Mouse (Mus musculus): ENCODE results near the gene Olfr469. TPM values are rescaled to one million over a fixed set of nuclear protein-coding genes. Genes with fewer than 3 reads are reported as not detected.
A peak's percentile ranks its signal among the peaks of the same experiment; 100 is the strongest.
"Not testable (repeated sequence)": the region's sequence is repeated elsewhere in the genome, so short reads cannot be mapped to it uniquely, and the experiment has no call there.

The Olfr469 gene
- not detected in 2 replicates for polyA plus RNA-seq (2016; fragmentation: Nextera tagmentation; extraction: Ambion mirVana)

DNA sequence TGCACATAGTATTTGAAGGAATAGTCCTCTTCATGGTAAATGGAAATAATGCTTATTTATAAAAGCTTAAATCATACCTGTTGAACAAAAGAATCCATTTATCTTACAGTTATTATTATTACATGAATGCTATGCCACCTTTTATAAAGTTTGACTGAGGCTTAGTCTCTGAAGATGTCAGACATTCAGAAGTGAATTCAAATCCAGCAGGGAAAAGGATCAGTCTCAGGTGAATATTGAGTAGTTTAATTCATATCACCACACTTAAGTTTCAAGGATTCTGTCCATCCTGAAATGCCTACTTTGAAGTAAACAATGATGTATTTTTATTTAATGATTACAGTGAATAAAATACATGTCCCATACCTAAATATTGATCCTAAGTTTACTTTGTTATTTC lies at the start of gene Olfr469:
Gene Olfr469 (minus strand): TSS at position 101 of the 400 bp plus-strand sequence.
- not testable (repeated sequence) for H3K27ac ChIP-seq (replicated peaks); H3K4me1 ChIP-seq; H3K4me3 ChIP-seq; H3K27me3 ChIP-seq (replicated peaks; ENCODE audit: low read depth, poor library complexity, severe bottlenecking); DNase-seq (ENCODE audit: low spot score); H3K36me3 ChIP-seq (replicated peaks); H3K9me3 ChIP-seq

DNA sequence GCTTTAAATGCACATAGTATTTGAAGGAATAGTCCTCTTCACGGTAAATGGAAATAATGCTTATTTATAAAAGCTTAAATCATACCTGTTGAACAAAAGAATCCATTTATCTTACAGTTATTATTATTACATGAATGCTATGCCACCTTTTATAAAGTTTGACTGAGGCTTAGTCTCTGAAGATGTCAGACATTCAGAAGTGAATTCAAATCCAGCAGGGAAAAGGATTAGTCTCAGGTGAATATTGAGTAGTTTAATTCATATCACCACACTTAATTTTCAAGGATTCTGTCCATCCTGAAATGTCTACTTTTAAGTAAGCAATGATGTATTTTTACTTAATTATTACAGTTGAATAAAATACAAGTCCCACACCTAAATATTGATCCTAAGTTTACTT lies 22.0 kb upstream of the Olfr469 start, which contains the start of gene Olfr470:
Gene Olfr470 (minus strand): TSS at position 101 of the 400 bp plus-strand sequence.
- H3K36me3 ChIP-seq (replicated peaks); H3K27ac ChIP-seq (replicated peaks); H3K27me3 ChIP-seq (replicated peaks; ENCODE audit: low read depth, poor library complexity, severe bottlenecking); DNase-seq (ENCODE audit: low spot score); H3K9me3 ChIP-seq; H3K4me3 ChIP-seq; H3K4me1 ChIP-seq: not testable (repeated sequence)
- WGBS, result 81% methylated on average over 1 of the region's 1 CpGs

GRCm38 (mm10) chr7:107841719-107842118 lies 16.4 kb upstream of the Olfr469 start:
- 74% methylated on average over 1 of the region's 1 CpGs for WGBS
- no peaks in the 10 kb centered on the region for H3K36me3 ChIP-seq (replicated peaks)
- H3K4me3 ChIP-seq, result no peak overlapping the region
- no peaks in the 10 kb centered on the region for H3K9me3 ChIP-seq
- DNase-seq (ENCODE audit: low spot score), result no peak
- H3K27me3 ChIP-seq (replicated peaks; ENCODE audit: low read depth, poor library complexity, severe bottlenecking), result no peaks in the 10 kb centered on the region
- no peaks in the 10 kb centered on the region for H3K4me1 ChIP-seq
- no peak overlapping the region for H3K27ac ChIP-seq (replicated peaks)

GRCm38 (mm10) chr7:107823867-107824266 lies 1.5 kb downstream of the Olfr469 start:
- H3K4me1 ChIP-seq; DNase-seq (ENCODE audit: low spot score); H3K36me3 ChIP-seq (replicated peaks); H3K9me3 ChIP-seq; H3K4me3 ChIP-seq; H3K27ac ChIP-seq (replicated peaks); H3K27me3 ChIP-seq (replicated peaks; ENCODE audit: low read depth, poor library complexity, severe bottlenecking): not testable (repeated sequence)
- WGBS, result 73% methylated on average over 2 of the region's 2 CpGs

DNA sequence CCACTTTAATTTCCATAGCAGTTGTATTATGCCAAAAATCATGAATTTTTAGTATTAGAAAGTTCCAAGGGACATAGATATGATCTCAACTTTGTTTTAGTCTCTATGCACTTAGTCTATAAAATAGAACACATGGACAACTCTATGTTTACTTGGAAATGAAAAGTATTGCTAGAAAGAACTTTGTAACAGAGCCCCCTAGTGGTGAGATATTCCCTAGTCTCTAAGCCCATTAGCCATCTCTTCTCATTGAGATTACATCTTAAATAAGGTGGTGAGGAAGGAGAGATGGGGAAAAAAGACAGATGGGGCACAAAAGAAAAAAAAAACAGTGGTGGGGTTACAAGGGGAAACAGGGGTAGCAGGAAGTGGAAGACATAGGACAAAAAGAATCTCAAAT lies 5.9 kb downstream of the Olfr469 start:
- H3K27ac ChIP-seq (replicated peaks), result no peak overlapping the region
- H3K36me3 ChIP-seq (replicated peaks), result no peaks in the 10 kb centered on the region
- H3K4me3 ChIP-seq, result no peak overlapping the region
- H3K27me3 ChIP-seq (replicated peaks; ENCODE audit: low read depth, poor library complexity, severe bottlenecking), result no peaks in the 10 kb centered on the region
- H3K9me3 ChIP-seq, result no peaks in the 10 kb centered on the region
- DNase-seq (ENCODE audit: low spot score), result no peak
- no peaks in the 10 kb centered on the region for H3K4me1 ChIP-seq

DNA sequence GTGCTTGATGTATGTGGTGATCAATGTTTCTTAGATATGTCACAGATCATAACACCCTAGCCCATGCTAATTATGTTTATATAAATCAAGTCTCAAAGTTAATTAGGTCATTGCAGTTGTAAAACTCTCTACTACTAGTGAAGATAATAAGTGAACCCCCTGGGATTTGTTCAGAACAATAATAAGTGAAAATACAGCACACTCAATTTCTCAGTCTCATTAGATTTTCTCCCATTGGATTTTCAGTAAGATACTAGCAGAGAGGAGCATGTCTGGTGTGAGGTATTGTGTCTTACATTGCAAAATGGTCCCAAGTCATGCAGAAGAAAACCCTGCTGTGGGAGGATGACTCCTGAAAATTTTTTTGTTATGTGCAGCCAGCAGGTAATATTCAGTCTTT lies 13.4 kb downstream of the Olfr469 start, which contains the start of gene Olfr467:
Gene Olfr467 (plus strand): TSS at position 301 of the 400 bp plus-strand sequence.
- Histone ChIP-seq H3K4me3 (no peak within 1 kb of the TSS), H3K4me1 (no peaks in the 10 kb centered on the region), H3K9me3 (0 out of 2 replicates have a peak, but pooled peaks cover 2% of the 10 kb centered on the region), H3K36me3 (replicated peaks) (no peaks in the 10 kb centered on the region), H3K27ac (replicated peaks) (no peak within 1 kb of the TSS), H3K27me3 (replicated peaks; ENCODE audit: low read depth, poor library complexity, severe bottlenecking) (no peaks in the 10 kb centered on the region)
- DNase-seq (ENCODE audit: low spot score), result no peak

DNA sequence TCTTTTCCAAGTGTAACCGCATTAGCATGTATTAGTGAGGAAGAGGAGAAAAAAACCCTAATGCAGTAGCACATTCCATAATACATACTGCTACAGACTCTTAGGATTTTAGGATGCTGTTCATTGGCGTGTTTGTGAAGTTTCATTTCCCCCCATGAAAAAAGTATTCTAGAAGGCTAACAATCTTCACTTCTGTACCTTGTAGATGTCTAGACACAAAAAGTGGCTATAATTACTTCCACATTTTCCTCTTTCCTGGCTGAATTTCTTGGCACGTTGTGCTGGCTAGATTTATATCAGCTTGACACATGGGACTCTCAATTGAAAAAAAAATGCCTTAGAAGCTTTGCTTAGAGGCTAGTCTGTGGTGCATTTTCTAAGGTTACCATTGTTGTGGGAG lies 23.2 kb downstream of the Olfr469 start:
- H3K4me1 ChIP-seq, result no peaks in the 10 kb centered on the region; the same call in 1 of the 2 replicates
- DNase-seq (ENCODE audit: low spot score), result no peak
- H3K4me3 ChIP-seq, result no peak overlapping the region
- H3K36me3 ChIP-seq (replicated peaks), result no peaks in the 10 kb centered on the region
- WGBS, result 63% methylated on average over 3 of the region's 3 CpGs
- H3K9me3 ChIP-seq, result 0 out of 2 replicates have a peak, but pooled peaks cover 6% of the 10 kb centered on the region
- H3K27ac ChIP-seq (replicated peaks), result no peak overlapping the region
- no peaks in the 10 kb centered on the region for H3K27me3 ChIP-seq (replicated peaks; ENCODE audit: low read depth, poor library complexity, severe bottlenecking)

- H3K27ac ChIP-seq (replicated peaks), result no peak within 1 kb of the TSS
- no peaks in the 10 kb centered on the region for H3K36me3 ChIP-seq (replicated peaks)
- 89% methylated on average over 2 of the region's 2 CpGs for WGBS
- 0 out of 2 replicates have a peak, but pooled peaks cover 6% of the 10 kb centered on the region for H3K9me3 ChIP-seq
- no peak within 1 kb of the TSS for H3K4me3 ChIP-seq
- H3K27me3 ChIP-seq (replicated peaks; ENCODE audit: low read depth, poor library complexity, severe bottlenecking), result no peaks in the 10 kb centered on the region
- H3K4me1 ChIP-seq, result no peaks in the 10 kb centered on the region; the same call in 1 of the 2 replicates
- DNase-seq (ENCODE audit: low spot score), result no peak
Measured at GRCm38 (mm10) chr7:107801108-107801507, 24.2 kb downstream of the Olfr469 start, which contains the start of gene Ovch2. TSS of gene Ovch2 (minus strand) at chr7:107801208.

DNA sequence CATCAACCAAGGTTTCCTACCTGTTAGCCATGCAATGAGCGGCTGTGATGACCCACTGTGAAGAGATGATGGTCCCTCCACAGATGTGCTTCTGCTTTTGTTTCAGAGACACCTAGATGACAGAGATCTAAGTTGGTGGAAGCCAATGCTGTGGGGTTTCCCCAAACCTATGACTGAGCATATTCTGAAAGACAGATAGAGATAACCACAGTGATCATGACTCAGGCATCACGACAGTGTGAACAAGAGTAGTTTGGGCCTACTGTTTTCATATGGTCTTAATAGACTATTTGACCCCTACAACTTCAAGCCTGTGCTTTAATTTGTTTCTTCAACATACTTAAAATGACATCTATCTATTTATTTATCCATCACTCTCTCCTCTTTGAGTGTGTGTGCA lies 28.8 kb downstream of the Olfr469 start:
- no peak for DNase-seq (ENCODE audit: low spot score)
- no peaks in the 10 kb centered on the region for H3K4me1 ChIP-seq
- no peak overlapping the region for H3K4me3 ChIP-seq
- 85% methylated on average over 2 of the region's 2 CpGs for WGBS
- H3K27me3 ChIP-seq (replicated peaks; ENCODE audit: low read depth, poor library complexity, severe bottlenecking), result no peaks in the 10 kb centered on the region
- H3K27ac ChIP-seq (replicated peaks), result no peak overlapping the region
- no peaks in the 10 kb centered on the region for H3K36me3 ChIP-seq (replicated peaks)
- H3K9me3 ChIP-seq, result no peaks in the 10 kb centered on the region

DNA sequence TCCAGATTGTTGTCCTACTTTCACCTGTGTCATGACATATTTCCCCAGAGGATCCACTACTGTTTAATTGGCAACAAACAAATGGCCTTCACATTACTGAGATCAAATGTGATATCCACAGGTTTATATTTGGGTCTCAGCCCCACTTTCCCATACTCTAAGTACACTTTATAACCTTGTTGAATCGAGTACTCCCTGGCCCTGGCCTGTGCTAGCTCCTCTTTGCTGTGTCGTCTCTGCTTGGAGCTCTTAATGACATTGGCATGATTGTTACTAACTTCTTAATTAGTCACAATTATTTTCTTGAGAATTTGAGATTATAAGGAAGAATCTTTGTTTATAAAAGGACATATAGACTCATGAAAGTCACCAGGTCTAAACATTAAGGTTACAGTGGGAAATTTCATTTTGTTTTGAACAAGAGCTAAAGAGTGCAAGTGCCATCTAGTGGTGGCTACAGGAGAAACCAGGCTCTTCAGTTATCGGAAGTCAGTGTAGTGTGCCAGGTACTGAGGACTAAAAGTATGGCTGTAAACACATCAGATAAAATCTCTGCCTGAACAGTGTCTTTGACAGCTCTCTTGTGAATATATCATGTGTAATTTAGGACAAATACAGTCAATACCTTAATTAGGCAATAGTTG lies 37.2 kb downstream of the Olfr469 start:
- Histone ChIP-seq H3K4me1 (no peaks in the 10 kb centered on the region), H3K27me3 (replicated peaks; ENCODE audit: low read depth, poor library complexity, severe bottlenecking) (no peaks in the 10 kb centered on the region), H3K4me3 (no peak overlapping the region), H3K36me3 (replicated peaks) (no peaks in the 10 kb centered on the region), H3K27ac (replicated peaks) (no peak overlapping the region), H3K9me3 (no peaks in the 10 kb centered on the region)
- DNase-seq (ENCODE audit: low spot score), result peak; percentile 9
- WGBS, result 60% methylated on average over 3 of the region's 3 CpGs

- no peaks in the 10 kb centered on the region for H3K36me3 ChIP-seq (replicated peaks)
Measured at GRCm38 (mm10) chr7:107779611-107780010, 45.7 kb downstream of the Olfr469 start.

DNA sequence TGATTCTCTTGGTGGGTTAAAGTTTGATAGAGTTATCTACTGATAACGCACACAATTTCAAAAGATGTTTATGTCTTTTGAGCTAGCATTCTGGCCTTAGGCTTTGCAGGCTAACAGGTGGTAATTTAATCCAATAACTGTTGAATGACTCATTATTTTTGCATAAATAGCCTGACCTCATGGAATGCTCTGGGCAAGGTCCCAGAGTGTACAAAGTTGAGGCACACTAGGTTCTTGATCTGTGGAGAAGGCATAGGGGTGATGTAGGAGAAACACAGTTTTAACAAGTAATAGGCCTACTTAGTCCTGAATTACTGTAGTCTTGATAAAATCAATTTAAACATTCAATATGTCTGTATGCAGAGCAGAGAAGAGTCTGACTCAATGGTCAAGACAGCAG lies 47.1 kb downstream of the Olfr469 start:
- 89% methylated on average over 1 of the region's 1 CpGs for WGBS
- Histone ChIP-seq H3K9me3 (no peaks in the 10 kb centered on the region), H3K36me3 (replicated peaks) (no peaks in the 10 kb centered on the region), H3K27ac (replicated peaks) (no peak overlapping the region), H3K4me1 (no peaks in the 10 kb centered on the region), H3K27me3 (replicated peaks; ENCODE audit: low read depth, poor library complexity, severe bottlenecking) (no peaks in the 10 kb centered on the region), H3K4me3 (no peak overlapping the region)
- no peak for DNase-seq (ENCODE audit: low spot score)

More at GRCm38 (mm10) chr7:107779611-107780010, 45.7 kb downstream of the Olfr469 start:
- H3K4me1 ChIP-seq, result no peaks in the 10 kb centered on the region
- no peaks in the 10 kb centered on the region for H3K27me3 ChIP-seq (replicated peaks; ENCODE audit: low read depth, poor library complexity, severe bottlenecking)
- WGBS, result 45% methylated on average over 4 of the region's 4 CpGs
- H3K27ac ChIP-seq (replicated peaks), result no peak overlapping the region
- no peak overlapping the region for H3K4me3 ChIP-seq
- peak; percentile 12 for DNase-seq (ENCODE audit: low spot score)
- H3K9me3 ChIP-seq, result no peaks in the 10 kb centered on the region

DNA sequence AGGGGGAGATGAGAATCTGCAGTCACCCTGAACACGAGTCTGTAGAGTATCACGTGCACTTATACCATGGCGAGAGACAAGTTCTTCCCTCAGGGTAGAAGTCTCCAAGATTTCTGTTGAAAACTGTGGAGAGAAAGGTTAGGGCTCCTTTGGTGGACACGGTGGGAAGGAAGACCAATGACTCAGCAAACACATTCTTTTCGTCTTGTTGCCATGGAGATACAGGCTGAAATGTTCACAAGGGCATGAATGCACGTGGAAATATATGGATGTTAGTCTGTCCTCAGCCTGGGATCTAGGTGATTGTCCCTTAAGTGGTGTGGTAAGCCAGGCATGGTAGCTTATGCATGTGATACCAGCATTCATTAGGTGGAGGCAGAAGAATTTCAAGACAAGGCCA lies 54.5 kb downstream of the Olfr469 start:
- no peak for DNase-seq (ENCODE audit: low spot score)
- Histone ChIP-seq H3K27ac (replicated peaks) (no peak overlapping the region), H3K36me3 (replicated peaks) (no peaks in the 10 kb centered on the region), H3K4me1 (no peaks in the 10 kb centered on the region), H3K4me3 (no peak overlapping the region), H3K27me3 (replicated peaks; ENCODE audit: low read depth, poor library complexity, severe bottlenecking) (no peaks in the 10 kb centered on the region), H3K9me3 (no peaks in the 10 kb centered on the region)
- 68% methylated on average over 6 of the region's 6 CpGs for WGBS

Measured in embryonic facial prominence, embryonic 10.5 days (tissue).